Mouse (Mus musculus) limb, embryonic 11.5 days (tissue): Measurements from ENCODE around the gene Tmsb10. TPM values are rescaled to one million over a fixed set of nuclear protein-coding genes. Genes with fewer than 3 reads are reported as not detected.
A peak's percentile ranks its signal among the peaks of the same experiment; 100 is the strongest.

ENCODE experiments used
- ATAC-seq: fragments of 200-750 bp; cut with Nextera tagmentation; 2 replicates; pipeline ENCODE4 v1.8.0; 2017; ENCODE audit warnings: low read depth; ENCODE audit not compliant: insufficient number of reproducible peaks, low FRiP score, low TSS enrichment
- DNase-seq: peaks from one replicate; pipeline ENCODE4 v3.0.0-alpha.2; 2015; ENCODE audit warnings: low spot score
- H3K27ac ChIP-seq: fragments of 300-500 bp; sonication (generic); replicated peaks from 2 replicates; pipeline ENCODE4 v1.5.1; 2014; ENCODE audit warnings: low read depth, mild to moderate bottlenecking, low read length
- H3K27me3 ChIP-seq: fragments of 300-500 bp; sonication (generic); 2 replicates; pipeline ENCODE4 v1.6.1; 2014; ENCODE audit warnings: mild to moderate bottlenecking, low read length, mixed read lengths; ENCODE audit not compliant: control insufficient read depth, insufficient read depth
- H3K36me3 ChIP-seq: fragments of 300-500 bp; sonication (generic); 2 replicates; pipeline ENCODE4 v1.6.1; 2014; ENCODE audit warnings: mild to moderate bottlenecking, low read length, moderate library complexity, mixed read lengths; ENCODE audit not compliant: control insufficient read depth, insufficient read depth
- H3K4me1 ChIP-seq: fragments of 300-500 bp; sonication (generic); 2 replicates; pipeline ENCODE4 v1.6.1; 2014; ENCODE audit warnings: low read length, mixed read lengths; ENCODE audit not compliant: control insufficient read depth, insufficient read depth
- H3K4me2 ChIP-seq: fragments of 300-500 bp; sonication (generic); 2 replicates; pipeline ENCODE4 v1.6.1; 2014; ENCODE audit warnings: low read depth, mild to moderate bottlenecking, moderate library complexity; ENCODE audit not compliant: severe bottlenecking
- H3K4me3 ChIP-seq: fragments of 300-500 bp; sonication (generic); 2 replicates; pipeline ENCODE4 v1.5.1; 2014; ENCODE audit warnings: low read depth, low read length
- H3K9ac ChIP-seq: fragments of 300-500 bp; sonication (generic); 2 replicates; pipeline ENCODE4 v1.6.1; 2014; ENCODE audit warnings: mild to moderate bottlenecking, low read length
- H3K9me3 ChIP-seq: fragments of 300-500 bp; sonication (generic); 2 replicates; pipeline ENCODE4 v1.6.1; 2016; ENCODE audit warnings: low read length; ENCODE audit not compliant: control insufficient read depth
- WGBS: fragments of 180-500 bp; shearing (Covaris S2); extraction: QIAGEN DNeasy Blood & Tissue Kit; methylation state at CpG from one replicate; pipeline ENCODE4 v1.1.7; 2014; 5-methylcytosine and 5-hydroxymethylcytosine counted together
- polyA plus RNA-seq: library from polyadenylated mRNA; unstranded; fragments of >200 nt; fragmentation: Nextera tagmentation; extraction: Ambion mirVana; gene quantifications from 2 replicates; pipeline ENCODE4 v1.2.1, GENCODE M21; 2014

Tmsb10 gene
- polyA plus RNA-seq, 1 experiment from 2014 or later: 3,578 TPM

DNA sequence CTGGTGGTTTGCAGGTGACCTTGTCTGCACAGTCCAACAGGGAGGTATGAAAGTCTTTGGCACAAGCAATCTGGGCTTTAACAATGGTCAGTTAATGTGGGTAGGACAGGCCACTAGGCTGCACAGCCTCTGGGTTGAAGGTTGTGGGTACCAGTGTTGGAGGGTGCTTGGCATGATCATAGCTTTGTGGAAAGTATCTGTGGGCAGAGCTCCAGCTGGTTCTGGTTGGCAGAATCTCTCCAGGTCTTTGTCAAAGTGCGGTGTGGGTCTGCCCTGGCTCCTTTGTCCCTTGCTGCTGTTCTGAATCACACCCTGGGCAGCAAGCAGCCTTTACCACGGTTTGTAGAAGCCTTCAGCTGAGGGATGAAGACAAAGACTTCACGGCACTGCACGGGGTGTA is 24.0 kb upstream of the Tmsb10 start:
- Histone ChIP-seq H3K27me3 (no peaks in the 10 kb centered on the region), H3K27ac (no peak overlapping the region), H3K9ac (no peak overlapping the region), H3K4me1 (peaks cover 7% of the 10 kb centered on the region), H3K4me3 (no peak overlapping the region), H3K4me2 (no peak overlapping the region), H3K9me3 (no peaks in the 10 kb centered on the region), H3K36me3 (no peaks in the 10 kb centered on the region)
- WGBS: 89% methylated on average over 4 of the region's 4 CpGs
- DNase-seq (no peak), ATAC-seq (no peak)

DNA sequence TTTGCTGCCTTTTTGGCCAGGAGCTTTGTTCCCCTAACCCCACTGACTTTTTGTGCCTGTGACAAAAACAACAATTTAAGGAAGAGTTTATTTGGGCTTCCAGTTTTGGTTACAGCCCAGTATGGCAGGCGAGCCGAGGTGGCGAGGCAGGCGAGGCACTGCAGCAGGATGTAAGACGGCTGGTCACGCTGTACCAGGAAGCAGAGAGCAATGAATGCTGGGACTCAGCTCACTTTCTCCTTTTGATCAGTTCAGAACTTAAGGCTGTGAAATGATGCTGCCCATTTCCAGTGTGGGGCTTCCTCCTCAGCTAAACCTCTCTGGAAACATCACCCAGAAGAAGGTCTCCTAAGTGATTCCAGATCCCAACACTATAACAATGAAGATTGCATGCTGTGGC is 23.3 kb upstream of the Tmsb10 start:
- Histone ChIP-seq H3K27me3 (no peaks in the 10 kb centered on the region), H3K27ac (no peak overlapping the region), H3K9ac (no peak overlapping the region), H3K4me1 (peaks cover 7% of the 10 kb centered on the region), H3K4me3 (no peak overlapping the region), H3K9me3 (no peaks in the 10 kb centered on the region), H3K36me3 (no peaks in the 10 kb centered on the region), H3K4me2 (no peak overlapping the region)
- 53% methylated on average over 6 of the region's 6 CpGs for WGBS
- DNase-seq (no peak), ATAC-seq (no peak)

DNA sequence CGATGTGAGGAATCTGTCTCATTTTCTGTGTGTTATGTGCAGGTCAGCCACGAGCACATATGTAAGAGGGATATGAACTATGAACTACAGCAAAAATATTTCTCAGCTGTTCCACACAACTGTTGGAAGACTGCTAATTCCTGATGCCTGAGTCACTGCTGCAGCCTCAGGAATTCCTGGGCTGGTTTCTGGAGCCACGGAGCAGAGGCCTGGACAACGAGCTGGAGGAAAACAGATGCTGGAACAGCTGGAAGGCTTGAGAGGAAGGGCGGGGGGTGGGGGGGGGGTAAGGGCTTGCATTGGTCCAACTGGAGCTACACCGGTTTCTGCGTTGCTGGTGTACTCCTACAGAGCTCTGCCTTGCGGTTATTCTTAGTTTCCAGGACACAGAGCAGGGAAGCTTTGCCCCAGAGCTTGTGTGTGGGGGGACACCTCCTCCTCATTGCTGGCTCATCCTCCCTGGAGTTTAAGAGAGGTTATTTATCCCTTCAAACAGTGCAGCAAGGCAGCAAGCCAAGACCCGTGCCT is 22.6 kb upstream of the Tmsb10 start:
- DNase-seq: peak; percentile 64
- no peak overlapping the region; the same call in 1 of the 2 replicates for H3K4me2 ChIP-seq

DNA sequence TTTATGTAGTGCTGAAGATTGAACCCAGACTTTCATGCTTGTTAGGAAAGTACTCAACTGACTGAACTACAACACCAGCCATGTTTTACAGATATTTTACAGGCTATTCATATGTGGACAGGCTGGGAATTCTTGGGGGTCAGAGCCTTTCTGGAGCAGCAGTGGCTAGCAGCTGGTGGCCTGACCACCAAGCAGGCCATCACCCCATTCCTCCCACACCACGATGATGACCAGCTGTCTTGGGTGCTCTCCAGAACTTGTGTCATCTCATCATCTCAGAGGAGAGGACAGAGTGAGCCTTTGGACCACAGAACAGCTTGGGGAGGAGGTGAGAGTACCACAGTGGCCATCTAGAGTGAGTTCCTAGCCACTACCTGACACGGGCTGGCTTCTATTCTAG is 18.3 kb upstream of the Tmsb10 start:
- H3K36me3 ChIP-seq: no peaks in the 10 kb centered on the region
- H3K4me2 ChIP-seq: no peak overlapping the region
- H3K27ac ChIP-seq: no peak overlapping the region
- ATAC-seq (no peak), DNase-seq (no peak)
- H3K4me3 ChIP-seq: no peak overlapping the region
- no peak overlapping the region for H3K9ac ChIP-seq
- H3K27me3 ChIP-seq: no peaks in the 10 kb centered on the region
- WGBS: 83% methylated on average over 2 of the region's 2 CpGs
- peaks cover 4% of the 10 kb centered on the region for H3K4me1 ChIP-seq
- no peaks in the 10 kb centered on the region for H3K9me3 ChIP-seq

More for the DNA sequence above, 22.6 kb upstream of the Tmsb10 start:
- Histone ChIP-seq H3K4me3 (no peak overlapping the region), H3K4me1 (peaks cover 7% of the 10 kb centered on the region), H3K27ac (peak overlapping the region; percentile 21; the same call in 1 of the 2 replicates), H3K36me3 (no peaks in the 10 kb centered on the region), H3K9ac (no peak overlapping the region), H3K9me3 (no peaks in the 10 kb centered on the region), H3K27me3 (no peaks in the 10 kb centered on the region)
- 22% methylated on average over 9 of the region's 9 CpGs for WGBS
- peak; percentile 86 for ATAC-seq

DNA sequence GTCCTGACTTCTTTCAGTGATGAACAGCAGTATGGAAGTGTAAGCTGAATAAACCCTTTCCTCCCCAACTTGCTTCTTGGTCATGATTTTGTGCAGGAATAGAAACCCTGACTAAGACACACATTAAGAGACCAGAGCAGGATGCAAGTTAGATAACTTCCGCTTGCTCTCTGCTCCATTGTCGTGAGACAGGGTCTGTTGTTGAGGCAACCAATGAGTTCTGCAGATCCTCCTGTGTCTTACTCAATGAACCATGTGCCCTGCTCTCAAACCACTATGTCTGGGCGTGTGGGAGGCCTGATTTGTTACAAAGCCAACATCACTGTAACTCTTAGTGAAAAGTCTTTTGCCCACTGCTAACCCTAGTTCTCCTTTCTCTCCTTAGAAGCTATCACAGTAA is 12.5 kb upstream of the Tmsb10 start:
- Histone ChIP-seq H3K9ac (no peak overlapping the region), H3K27me3 (no peaks in the 10 kb centered on the region), H3K4me2 (no peak overlapping the region), H3K9me3 (no peaks in the 10 kb centered on the region), H3K4me3 (no peak overlapping the region), H3K27ac (no peak overlapping the region), H3K4me1 (no peaks in the 10 kb centered on the region), H3K36me3 (no peaks in the 10 kb centered on the region)
- ATAC-seq (no peak), DNase-seq (no peak)
- WGBS: 74% methylated on average over 3 of the region's 3 CpGs

DNA sequence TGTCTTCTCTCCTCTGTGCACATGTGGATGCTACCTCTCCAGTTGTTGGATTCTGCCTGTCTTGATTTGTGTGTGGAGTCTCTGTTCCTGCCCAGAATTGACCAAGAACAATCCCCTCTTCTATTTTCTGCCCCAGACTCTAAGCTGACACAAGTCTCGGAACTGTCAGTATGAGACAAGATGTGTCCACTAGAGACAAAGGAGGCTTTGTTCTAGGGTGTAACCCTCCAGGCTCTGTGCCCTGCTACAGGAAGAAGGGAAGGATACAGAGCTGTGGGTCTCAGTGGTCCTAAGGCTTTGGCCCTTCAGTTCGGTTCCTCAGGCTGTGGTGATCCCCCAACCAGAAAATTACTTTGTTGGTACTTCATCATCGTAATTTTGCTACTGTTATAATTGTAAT is 11.2 kb upstream of the Tmsb10 start:
- no peak for ATAC-seq
- no peak for DNase-seq
- Histone ChIP-seq H3K27me3 (no peaks in the 10 kb centered on the region), H3K4me2 (no peak overlapping the region), H3K9ac (no peak overlapping the region), H3K9me3 (no peaks in the 10 kb centered on the region), H3K4me1 (no peaks in the 10 kb centered on the region), H3K36me3 (no peaks in the 10 kb centered on the region), H3K27ac (no peak overlapping the region), H3K4me3 (no peak overlapping the region)
- WGBS: 87% methylated on average over 3 of the region's 3 CpGs

DNA sequence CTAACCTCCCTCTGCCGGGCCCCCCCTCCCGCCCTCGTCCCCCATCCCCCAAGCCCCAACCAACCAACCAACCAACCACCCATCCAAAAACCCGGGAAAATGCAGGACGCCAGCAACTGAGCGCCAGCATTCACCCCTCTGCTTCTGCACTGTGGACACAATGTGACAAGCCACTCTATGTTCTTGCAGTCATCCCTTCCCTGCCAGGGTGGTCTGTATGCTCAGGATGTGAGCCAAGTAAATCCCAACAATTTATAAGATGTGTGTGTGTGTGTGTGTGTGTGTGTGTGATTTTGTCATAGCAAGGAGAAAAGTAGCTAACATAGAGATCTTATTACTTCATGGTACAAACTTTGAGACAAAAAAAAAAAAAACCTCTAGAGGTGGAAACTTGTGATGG is 6.7 kb upstream of the Tmsb10 start:
- no peak overlapping the region for H3K4me2 ChIP-seq
- H3K36me3 ChIP-seq: no peaks in the 10 kb centered on the region
- H3K4me1 ChIP-seq: peaks cover 13% of the 10 kb centered on the region
- H3K9me3 ChIP-seq: no peaks in the 10 kb centered on the region
- H3K4me3 ChIP-seq: no peak overlapping the region
- no peaks in the 10 kb centered on the region for H3K27me3 ChIP-seq
- no peak overlapping the region for H3K9ac ChIP-seq
- ATAC-seq: no peak
- WGBS: 90% methylated on average over 6 of the region's 6 CpGs
- no peak for DNase-seq
- no peak overlapping the region for H3K27ac ChIP-seq

DNA sequence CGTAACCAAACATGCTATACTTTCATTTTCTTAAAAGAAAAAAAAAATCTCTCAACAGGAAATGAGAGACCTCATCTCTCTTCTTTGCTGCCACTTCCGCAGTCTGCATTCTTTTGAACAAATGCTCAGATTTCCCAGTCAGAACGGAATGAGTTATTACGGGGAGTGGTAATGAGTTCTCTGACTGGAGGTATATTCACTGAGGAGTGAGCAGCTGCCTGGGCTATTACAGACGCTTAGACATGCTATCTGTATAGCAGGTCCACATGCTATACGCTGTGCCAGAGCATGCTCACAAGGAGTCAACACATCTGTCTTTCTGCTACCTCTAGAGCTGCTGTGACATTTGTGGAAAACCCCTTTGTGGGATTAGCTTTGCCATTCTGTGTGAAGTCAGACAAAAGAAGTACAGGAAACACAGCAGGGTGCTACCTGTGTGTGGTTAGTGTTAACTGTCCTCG is 3.8 kb upstream of the Tmsb10 start:
- ATAC-seq (no peak), DNase-seq (peak; percentile 35)
- Histone ChIP-seq H3K4me3 (no peak overlapping the region), H3K27me3 (no peaks in the 10 kb centered on the region), H3K4me1 (peaks cover 14% of the 10 kb centered on the region), H3K9me3 (no peaks in the 10 kb centered on the region), H3K9ac (no peak overlapping the region), H3K27ac (no peak overlapping the region), H3K4me2 (no peak overlapping the region), H3K36me3 (no peaks in the 10 kb centered on the region)
- WGBS: 37% methylated on average over 7 of the region's 7 CpGs

DNA sequence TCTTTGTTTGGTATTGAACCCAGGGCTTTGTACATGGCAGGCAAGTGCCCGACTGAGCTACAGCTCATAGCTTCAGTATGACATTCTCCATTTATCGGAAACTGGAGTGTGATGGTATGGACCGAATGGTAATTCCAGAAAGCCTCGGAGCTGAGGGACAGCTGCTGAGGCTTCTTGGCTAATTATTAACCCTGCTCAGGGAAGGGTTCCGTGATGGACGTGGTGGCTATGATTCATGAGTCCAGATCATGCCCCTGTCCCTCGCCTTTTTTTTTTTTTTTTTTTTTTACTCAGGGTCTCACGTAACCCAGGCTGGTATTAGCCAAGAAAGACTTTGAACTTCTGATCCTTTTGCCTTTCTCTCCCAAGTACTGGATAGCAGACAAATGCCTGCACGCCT is 3.1 kb upstream of the Tmsb10 start:
- Histone ChIP-seq H3K27me3 (no peaks in the 10 kb centered on the region), H3K4me3 (no peak overlapping the region), H3K9me3 (no peaks in the 10 kb centered on the region), H3K4me2 (no peak overlapping the region), H3K4me1 (peaks cover 14% of the 10 kb centered on the region), H3K36me3 (no peaks in the 10 kb centered on the region), H3K27ac (no peak overlapping the region), H3K9ac (no peak overlapping the region)
- no peak for DNase-seq
- WGBS: 76% methylated on average over 9 of the region's 9 CpGs
- no peak for ATAC-seq
